Mouse (Mus musculus) retina, embryonic 14.5 days (tissue): Measurements from ENCODE around the gene Ebi3.

Source experiments
- DNase-seq: peaks from one replicate; pipeline ENCODE4 v3.0.0-alpha.2; 2015; ENCODE audit warnings: low spot score

The Ebi3 gene

DNA sequence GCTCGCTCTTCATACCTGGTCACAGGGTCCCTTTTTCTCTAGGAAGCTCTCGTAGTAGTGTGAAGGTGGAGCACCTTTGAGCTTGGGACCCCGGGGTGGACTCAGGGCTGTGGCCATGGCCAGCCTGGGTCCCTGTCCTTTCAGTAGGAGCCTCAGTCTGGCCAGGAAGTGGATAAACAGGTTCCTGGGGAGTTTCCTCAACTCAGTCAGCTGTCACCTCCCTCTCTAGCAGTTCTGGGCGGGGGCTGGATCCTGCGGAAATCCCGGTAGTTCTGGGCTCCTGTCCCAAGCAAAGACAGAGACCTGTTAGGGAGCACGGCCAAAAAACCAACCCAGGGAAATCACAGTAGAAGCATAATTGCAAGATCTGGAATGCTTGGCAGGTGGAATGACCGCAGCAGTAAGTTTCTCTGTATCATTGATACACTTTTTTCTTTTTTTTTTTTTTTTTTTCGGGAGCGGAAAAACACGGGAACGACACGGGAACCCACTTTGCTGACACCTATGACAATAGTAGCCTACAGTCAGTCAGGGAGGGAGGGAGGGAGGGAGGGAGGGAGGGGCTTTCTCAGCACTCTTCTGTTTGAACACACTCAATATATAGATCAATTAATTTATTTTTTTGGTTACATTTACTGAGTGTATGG is 53.1 kb downstream of the Ebi3 start, which contains the start of the genes Stap2 and Mpnd:
Stap2 (minus strand) TSS at position 170 of the 647 bp plus-strand sequence.
Mpnd (plus strand) TSS at position 297 of the 647 bp plus-strand sequence.
- DNase-seq, result no peak
